Mouse (Mus musculus) cortical plate, adult 2 months (tissue): ENCODE data around the gene Ctag2. TPM values are rescaled to one million over a fixed set of nuclear protein-coding genes. Genes with fewer than 3 reads are reported as not detected.

ENCODE experiments used
- H3K27ac ChIP-seq: fragments of 200-500 bp; 2 replicates; pipeline ENCODE4 v1.5.1; 2012; ENCODE audit warnings: low read length, control low read depth, inconsistent platforms; ENCODE audit not compliant: insufficient read depth
- H3K4me1 ChIP-seq: fragments of 200-500 bp; 2 replicates; pipeline ENCODE4 v1.6.1; 2011; ENCODE audit warnings: low read length; ENCODE audit not compliant: control insufficient read depth, insufficient read depth
- H3K4me3 ChIP-seq: fragments of 200-500 bp; 2 replicates; pipeline ENCODE4 v1.5.1; 2011; ENCODE audit warnings: mild to moderate bottlenecking, low read length, control low read depth; ENCODE audit not compliant: insufficient read depth
- CTCF ChIP-seq: fragments of 200-500 bp; IDR thresholded peaks from 2 replicates; pipeline ENCODE4 v1.5.1; 2011; ENCODE audit warnings: mild to moderate bottlenecking, control low read depth, low read length; ENCODE audit not compliant: insufficient read depth; ENCODE audit errors: extremely low read depth
- POLR2A ChIP-seq: fragments of 200-500 bp; IDR thresholded peaks from 2 replicates; pipeline ENCODE4 v1.6.1; 2011; ENCODE audit warnings: mild to moderate bottlenecking, low read length, control low read depth; ENCODE audit not compliant: insufficient read depth; ENCODE audit errors: extremely low read depth
- polyA plus RNA-seq: library from polyadenylated mRNA; depleted of rRNA; stranded (reverse); fragments of >200 nt; gene quantifications from 2 replicates; pipeline ENCODE4 v1.2.3, GENCODE M21; 2012; rRNA removed

The Ctag2 gene
- not detected in 2 replicates for polyA plus RNA-seq

DNA sequence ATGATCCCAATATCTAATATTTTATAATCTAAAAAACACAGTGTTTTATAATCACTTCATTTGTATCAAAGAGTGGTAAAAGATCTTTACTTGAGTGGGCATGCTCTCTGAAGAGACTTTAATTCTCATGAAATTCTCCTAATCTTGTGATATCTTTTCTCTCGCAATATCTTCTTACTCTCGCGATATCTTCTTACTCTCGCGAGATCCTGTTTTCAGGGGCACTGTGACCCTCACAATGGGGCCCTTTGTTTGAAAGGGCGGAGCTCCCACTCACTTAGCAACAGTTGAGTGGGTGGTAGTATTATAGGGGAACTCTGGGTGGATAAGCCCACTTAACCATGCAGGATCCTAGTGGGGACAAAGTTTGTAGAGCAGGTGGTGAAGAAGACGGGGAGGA is at the start of gene Ctag2:
Gene Ctag2 (plus strand): TSS at position 301 of the 400 bp plus-strand sequence.
- no peak within 1 kb of the TSS for H3K27ac ChIP-seq
- no peak for TF ChIP-seq CTCF
- no peak for TF ChIP-seq POLR2A
- no peak within 1 kb of the TSS for H3K4me3 ChIP-seq
- H3K4me1 ChIP-seq: no peaks in the 10 kb centered on the region
